Mouse (Mus musculus) kidney, postnatal 25 days (tissue): ENCODE results near the gene Fbxo7.
"Not testable (repeated sequence)": the region's sequence is repeated elsewhere in the genome, so short reads cannot be mapped to it uniquely, and the experiment has no call there.

Experiments used
- DNase-seq, 2 experiments: peaks; one replicate each; pipeline ENCODE4 v3.0.0; 2021; ENCODE audit warnings: mixed read lengths in 2 of 2

Fbxo7 gene

GRCm38 (mm10) chr10:86021749-86022473 is at the start of gene Fbxo7:
TSS of gene Fbxo7 (plus strand) at chr10:86021972.
- DNase-seq = peak; percentile 88 to 94

- DNase-seq = no peak
Observed at GRCm38 (mm10) chr10:85972915-85973314, 48.9 kb upstream of the Fbxo7 start.

GRCm38 (mm10) chr10:85989412-85990115 is 32.2 kb upstream of the Fbxo7 start:
- no peak for DNase-seq

- DNase-seq = no peak
Observed at GRCm38 (mm10) chr10:85992412-85992811, 29.4 kb upstream of the Fbxo7 start.

GRCm38 (mm10) chr10:85993836-85994235 is 27.9 kb upstream of the Fbxo7 start:
- DNase-seq = no peak

- DNase-seq = no peak
Observed at GRCm38 (mm10) chr10:85994543-85995104, 27.1 kb upstream of the Fbxo7 start.

- no peak for DNase-seq
Observed at GRCm38 (mm10) chr10:86000447-86000846, 21.3 kb upstream of the Fbxo7 start.

GRCm38 (mm10) chr10:86006455-86006854 is 15.3 kb upstream of the Fbxo7 start:
- DNase-seq = no peak

- no peak for DNase-seq
Observed at GRCm38 (mm10) chr10:86009688-86010087, 12.1 kb upstream of the Fbxo7 start.

GRCm38 (mm10) chr10:86010636-86011035 is 11.1 kb upstream of the Fbxo7 start:
- no peak for DNase-seq

- DNase-seq = no peak
Observed at GRCm38 (mm10) chr10:86011172-86011571, 10.6 kb upstream of the Fbxo7 start.

GRCm38 (mm10) chr10:86011781-86012180 is 10.0 kb upstream of the Fbxo7 start, which contains the start of gene Bpifc:
TSS of gene Bpifc (minus strand) at chr10:86011895.
- no peak for DNase-seq

GRCm38 (mm10) chr10:86017781-86018180 is 4.0 kb upstream of the Fbxo7 start:
- no peak for DNase-seq

GRCm38 (mm10) chr10:86018813-86019212 is 3.0 kb upstream of the Fbxo7 start:
- DNase-seq = no peak

- DNase-seq = no peak
Observed at GRCm38 (mm10) chr10:86021408-86021748, 394 bp upstream of the Fbxo7 start.

- DNase-seq = no peak
Observed at GRCm38 (mm10) chr10:86022474-86022816, 673 bp downstream of the Fbxo7 start.

- DNase-seq = no peak
Observed at GRCm38 (mm10) chr10:86023149-86023548, 1.4 kb downstream of the Fbxo7 start.

GRCm38 (mm10) chr10:86025906-86026305 is 4.1 kb downstream of the Fbxo7 start:
- DNase-seq = no peak

GRCm38 (mm10) chr10:86026354-86026753 is 4.6 kb downstream of the Fbxo7 start:
- no peak for DNase-seq

- not testable (repeated sequence) for DNase-seq
Observed at GRCm38 (mm10) chr10:86026807-86027206, 5.0 kb downstream of the Fbxo7 start.

- DNase-seq = no peak
Observed at GRCm38 (mm10) chr10:86030743-86031142, 9.0 kb downstream of the Fbxo7 start.

GRCm38 (mm10) chr10:86032517-86032916 is 10.7 kb downstream of the Fbxo7 start:
- no peak for DNase-seq

- no peak for DNase-seq
Observed at GRCm38 (mm10) chr10:86034007-86034728, 12.4 kb downstream of the Fbxo7 start.
